ENCODE assay signal across 8 mouse cellular contexts in genomic region chr7:18873253-18873652, GRCm38 (mm10). TPM values are rescaled to one million over a fixed set of nuclear protein-coding genes. Genes with fewer than 3 reads are reported as not detected.
A peak's percentile ranks its signal among the peaks of the same experiment; 100 is the strongest.
DNase-seq lines count a peak whose midpoint lies in the region; ATAC-seq lines count a peak whose summit lies in the region.

No protein-coding gene starts in this region.

- intact Hi-C loops in left cerebral cortex, postnatal 4 days (cut with DNase I): loop anchor here (10.0 kb wide), 1 partner anchor 128 kb away; no protein-coding TSS in a partner anchor

- H3K4me3 ChIP-seq in midbrain, embryonic 11.5 days (ENCODE audit: low read depth, low read length): peak overlapping the region; percentile 35

- 0% methylated on average over 10 of the region's 10 CpGs for WGBS in midbrain, embryonic 11.5 days

- ATAC-seq in midbrain, embryonic 11.5 days (ENCODE audit: low FRiP score): peak; percentile 84

- no peak overlapping the region for H3K27ac ChIP-seq in midbrain, embryonic 11.5 days (ENCODE audit: low read depth, low read length)

- H3K36me3 ChIP-seq in midbrain, embryonic 11.5 days (ENCODE audit: control insufficient read depth, insufficient read depth, low read length): no peaks in the 10 kb centered on the region

- peak overlapping the region; percentile 76 for H3K4me2 ChIP-seq in midbrain, embryonic 11.5 days

- no peaks in the 10 kb centered on the region for H3K27me3 ChIP-seq in midbrain, embryonic 11.5 days (ENCODE audit: control insufficient read depth, insufficient read depth, low read length)

- peak; percentile 55 to 56 for DNase-seq in urinary bladder, adult 18-20 months (ENCODE audit: low spot score in 2 of 2)
- DNase-seq in urinary bladder, adult 2 months (ENCODE audit: low spot score): no peak
- DNase-seq in cerebellum, postnatal 4 days (ENCODE audit: low spot score in 2 of 2): peak; percentile 42 to 69
- DNase-seq in gastrocnemius, postnatal 10 days: peak; percentile 49
- DNase-seq in induced T-regulatory cell, adult 2 months (ENCODE audit: low read depth): peak; percentile 93
- DNase-seq in left cerebral cortex, postnatal 4 days: peak; percentile 78
- DNase-seq in midbrain, embryonic 11.5 days (ENCODE audit: low spot score, missing footprints): peak; percentile 98
- peak; percentile 46 to 78 for DNase-seq in spleen, postnatal 4 days (ENCODE audit: low spot score in 2 of 2)

- peak overlapping the region; percentile 59 for H3K9ac ChIP-seq in midbrain, embryonic 11.5 days (ENCODE audit: low read length)

- no peaks in the 10 kb centered on the region for H3K4me1 ChIP-seq in midbrain, embryonic 11.5 days (ENCODE audit: control insufficient read depth, insufficient read depth, low read length)

- H3K9me3 ChIP-seq in midbrain, embryonic 11.5 days (ENCODE audit: control insufficient read depth, low read length): no peaks in the 10 kb centered on the region; the same call in 1 of the 2 replicates

RNA-seq across cellular contexts. Expression of gene Pglyrp1, which starts 2.1 kb away (rescaled TPM):
- polyA plus RNA-seq in urinary bladder, adult 2 months (2012; rRNA removed): 3.3 and 3.5 TPM in 2 replicates
- total RNA-seq in gastrocnemius, postnatal 10 days (2021): 1 to 10 TPM in 1 of 2 experiments, under 1 TPM in 1; 0.73 to 3.7 TPM
- total RNA-seq in left cerebral cortex, postnatal 4 days (2021): 10 to 100 TPM; 16.1 to 16.8 TPM
- 2.3 and 2.7 TPM in 2 replicates for polyA plus RNA-seq in midbrain, embryonic 11.5 days (2014; fragmentation: Nextera tagmentation; extraction: Ambion mirVana)

RNA-seq across cellular contexts. Expression of gene Mill2, which starts 33.5 kb away (rescaled TPM):
- polyA plus RNA-seq in urinary bladder, adult 2 months (2012; rRNA removed): 27.2 and 31.4 TPM in 2 replicates
- total RNA-seq in gastrocnemius, postnatal 10 days (2021): 1 to 10 TPM; 3.1 to 3.6 TPM
- 1 to 10 TPM in 1 of 2 experiments, under 1 TPM in 1; 0.90 to 1.5 TPM for total RNA-seq in left cerebral cortex, postnatal 4 days (2021)
- polyA plus RNA-seq in midbrain, embryonic 11.5 days (2014; fragmentation: Nextera tagmentation; extraction: Ambion mirVana): 0.15 and 0.20 TPM in 2 replicates

RNA-seq across cellular contexts. Expression of gene Ccdc61, which starts 37.0 kb away (rescaled TPM):
- 26.9 and 31.4 TPM in 2 replicates for polyA plus RNA-seq in urinary bladder, adult 2 months (2012; rRNA removed)
- total RNA-seq in gastrocnemius, postnatal 10 days (2021): 1 to 10 TPM; 5.9 to 9.4 TPM
- total RNA-seq in left cerebral cortex, postnatal 4 days (2021): 10 to 100 TPM; 16.0 to 23.3 TPM
- 23.0 and 28.3 TPM in 2 replicates for polyA plus RNA-seq in midbrain, embryonic 11.5 days (2014; fragmentation: Nextera tagmentation; extraction: Ambion mirVana)

RNA-seq across cellular contexts. Expression of gene Psg17, which starts 51.8 kb away (rescaled TPM):
- polyA plus RNA-seq in urinary bladder, adult 2 months (2012; rRNA removed): 0.37 and 0.59 TPM in 2 replicates
- not detected for total RNA-seq in gastrocnemius, postnatal 10 days (2021)
- total RNA-seq in left cerebral cortex, postnatal 4 days (2021): not detected
- polyA plus RNA-seq in midbrain, embryonic 11.5 days (2014; fragmentation: Nextera tagmentation; extraction: Ambion mirVana): 0.10 TPM in 1 of 2 replicates, not detected in the other

RNA-seq across cellular contexts. Expression of gene Nova2, which starts 52.4 kb away (rescaled TPM):
- 0.48 and 1.0 TPM in 2 replicates for polyA plus RNA-seq in urinary bladder, adult 2 months (2012; rRNA removed)
- total RNA-seq in gastrocnemius, postnatal 10 days (2021): 1 to 10 TPM; 2.9 to 4.1 TPM
- 100 to 1,000 TPM; 152 to 154 TPM for total RNA-seq in left cerebral cortex, postnatal 4 days (2021)
- polyA plus RNA-seq in midbrain, embryonic 11.5 days (2014; fragmentation: Nextera tagmentation; extraction: Ambion mirVana): 9.1 and 9.8 TPM in 2 replicates
